Mouse (Mus musculus): ENCODE measurements around the gene Zfp579.
A peak's percentile ranks its signal among the peaks of the same experiment; 100 is the strongest.
"Not testable (repeated sequence)": the region's sequence is repeated elsewhere in the genome, so short reads cannot be mapped to it uniquely, and the experiment has no call there.

The Zfp579 gene

DNA sequence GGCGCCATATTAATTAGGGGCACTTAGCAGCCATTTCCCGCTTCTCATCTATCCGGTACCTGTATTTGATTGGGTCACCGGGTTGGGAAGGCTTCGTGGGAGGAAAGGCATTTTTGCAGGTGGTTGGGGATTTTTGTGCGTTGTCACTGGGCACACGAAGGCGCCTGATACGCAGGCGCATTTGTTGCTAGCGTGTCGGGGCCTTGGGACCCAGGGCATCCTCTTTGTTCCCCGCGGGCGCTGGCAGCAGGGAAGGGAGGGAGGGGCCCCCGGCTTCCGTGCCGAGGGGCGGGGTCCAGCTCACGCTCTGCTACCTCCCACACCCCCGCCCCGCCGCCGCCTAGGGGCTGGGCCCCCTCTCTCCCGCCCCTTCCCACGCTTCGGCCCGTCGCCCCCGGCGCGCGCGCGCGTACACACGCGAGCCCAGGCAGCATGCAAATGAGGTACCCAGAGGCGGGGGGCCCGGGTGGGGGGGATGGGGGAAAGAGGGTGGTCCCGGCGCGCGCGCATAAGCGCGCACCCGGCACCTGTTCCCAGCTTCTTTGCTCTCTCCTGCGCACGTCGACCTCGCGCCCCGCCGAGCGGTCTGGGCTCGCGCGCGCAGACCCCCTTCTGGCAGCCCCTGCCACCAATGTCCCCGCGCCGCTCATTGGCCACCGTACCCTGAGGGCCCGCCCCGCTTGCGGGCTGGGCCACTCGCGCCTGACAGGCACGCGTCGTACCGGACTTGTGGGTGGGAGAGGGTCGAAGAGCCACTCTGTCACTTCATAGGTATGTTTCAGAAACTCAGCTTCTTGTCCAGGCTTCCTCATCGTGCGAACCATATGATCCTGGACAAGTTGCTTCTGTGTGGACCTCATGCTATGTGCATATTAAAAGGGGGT lies 19.4 kb upstream of the Zfp579 start, which contains the start of gene Gm44973:
Gene Gm44973, plus strand, starts transcription at position 379 of the 884 bp plus-strand sequence.
- DNase-seq (ENCODE audit: low spot score): peak; percentile 95

DNA sequence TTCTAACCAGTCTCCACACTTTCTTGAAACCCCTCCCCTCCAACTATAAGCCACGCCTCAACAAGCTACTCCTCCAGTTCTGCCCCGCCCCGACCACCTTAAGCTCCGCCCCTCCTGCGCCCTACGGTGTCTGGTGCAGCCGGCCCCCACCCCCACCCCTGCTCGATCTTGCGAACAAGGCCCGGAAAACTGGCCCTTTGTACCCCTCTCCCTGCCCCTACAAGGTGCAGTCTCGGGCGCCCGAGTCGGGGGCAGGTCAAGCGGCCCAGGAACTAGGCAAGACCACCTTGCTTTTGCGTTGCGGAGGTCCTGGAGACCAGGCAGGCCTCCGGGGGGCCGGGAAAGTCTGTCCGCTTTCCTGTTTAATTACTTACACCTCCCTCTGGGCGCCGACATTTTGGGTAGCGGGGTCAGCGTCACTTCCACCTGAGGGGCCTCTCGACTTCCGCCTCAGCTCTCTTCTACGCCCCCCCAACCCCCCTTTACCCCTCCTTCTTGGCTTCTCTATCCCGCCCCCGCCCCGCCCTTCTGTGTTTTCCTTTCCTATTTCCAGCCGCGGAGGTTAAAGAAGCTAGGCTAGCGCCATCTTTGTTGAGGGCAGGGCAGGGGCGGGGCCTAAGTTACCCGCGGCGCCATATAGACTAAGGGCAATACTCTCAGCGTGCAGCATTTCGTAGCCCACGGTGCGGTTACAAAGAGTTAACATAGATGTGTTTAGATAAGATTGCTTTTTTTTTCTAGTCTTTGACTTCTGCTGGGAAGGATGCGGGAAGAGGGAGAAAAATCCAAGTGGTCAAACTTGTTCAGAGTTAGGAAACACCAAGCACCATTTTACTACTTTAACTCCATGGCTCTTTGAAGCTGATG lies 18.5 kb upstream of the Zfp579 start, which contains the start of the genes Zfp524 and Fiz1:
Gene Zfp524, plus strand, starts transcription at position 165 of the 867 bp plus-strand sequence.
Gene Fiz1, minus strand, starts transcription at position 447 of the 867 bp plus-strand sequence.
- DNase-seq (ENCODE audit: low spot score): peak; percentile 98

DNA sequence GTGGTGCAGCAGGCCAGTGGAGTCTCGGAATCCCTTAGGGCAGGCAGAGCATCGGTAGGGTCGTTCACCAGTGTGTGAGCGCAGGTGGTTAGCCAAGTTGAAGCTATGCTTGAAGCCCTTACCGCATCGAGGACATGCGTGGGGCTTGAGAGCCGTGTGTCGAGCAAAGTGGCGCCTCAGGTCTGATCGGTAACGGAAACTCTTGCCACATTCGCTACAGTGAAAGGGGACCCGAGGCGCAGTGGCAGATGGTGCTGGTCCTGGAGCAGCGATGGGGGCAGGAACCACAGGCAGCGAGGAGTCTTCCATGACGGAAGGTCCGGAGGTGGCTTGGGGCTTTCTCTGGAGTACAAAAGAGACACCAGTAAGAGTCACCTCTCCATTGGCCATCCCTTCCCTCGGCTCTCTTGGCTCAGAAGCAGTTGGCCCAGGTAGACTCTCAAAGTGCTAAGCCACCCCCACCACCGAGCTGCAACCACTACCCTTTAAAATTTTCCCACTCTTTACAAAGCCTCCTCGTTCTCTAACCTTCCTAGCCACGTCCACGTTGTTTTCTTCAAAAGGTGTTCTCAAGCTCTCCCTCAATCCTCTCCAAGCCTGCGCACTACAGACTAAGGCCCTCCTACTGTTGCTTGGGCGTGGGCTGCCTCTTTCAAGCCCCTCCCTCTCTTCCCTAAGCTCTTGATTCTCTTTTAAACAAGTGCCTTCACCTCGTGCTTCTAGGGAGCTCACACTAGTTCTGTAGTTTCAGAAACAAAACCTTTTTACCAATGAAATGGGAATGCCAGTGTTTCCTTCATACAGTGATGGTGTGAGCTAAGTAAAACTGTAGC lies 16.9 kb upstream of the Zfp579 start:
- DNase-seq (ENCODE audit: low spot score): no peak

GRCm38 (mm10) chr7:5008229-5008628 lies 12.3 kb upstream of the Zfp579 start:
- no peak for DNase-seq (ENCODE audit: low spot score)

DNA sequence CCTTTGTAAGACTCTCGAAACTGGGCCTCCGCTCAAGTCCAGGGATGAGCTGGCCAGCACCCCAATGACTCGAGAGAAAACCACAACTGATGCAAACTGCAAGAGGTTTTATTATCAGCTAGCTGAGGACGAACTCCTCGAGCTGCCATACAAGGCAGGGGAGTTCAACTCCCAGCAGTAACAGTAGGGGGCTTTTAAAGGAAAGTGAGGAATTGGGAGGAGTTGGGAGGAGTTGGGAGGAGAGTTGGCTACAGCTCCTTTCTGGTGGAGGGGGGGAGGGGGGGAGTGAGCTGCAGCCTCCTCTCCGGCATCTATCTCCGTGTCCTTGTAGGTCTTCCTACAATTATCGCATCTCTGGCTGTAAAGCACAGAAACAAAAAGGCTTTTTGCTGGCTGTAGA lies 6.9 kb upstream of the Zfp579 start:
- DNase-seq (ENCODE audit: low spot score): not testable (repeated sequence)

DNA sequence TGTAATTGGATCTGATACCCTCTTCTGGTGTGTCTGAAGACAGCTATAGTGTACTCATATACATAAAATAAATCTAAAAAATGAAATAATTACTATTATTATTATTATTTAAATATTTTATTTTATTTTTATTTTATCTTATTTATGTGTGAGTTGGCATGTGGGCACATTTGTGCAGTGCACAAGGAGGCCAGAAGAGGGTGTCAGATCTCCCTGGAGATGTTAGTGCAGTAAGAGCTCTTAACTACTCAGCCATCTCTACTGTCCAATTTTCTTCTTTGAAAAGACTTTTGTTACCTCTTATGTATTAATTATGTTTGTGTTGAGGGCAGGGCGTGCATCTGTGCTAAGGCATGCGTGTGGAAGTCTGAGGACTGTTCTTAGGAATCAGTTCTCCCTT lies 3.9 kb upstream of the Zfp579 start:
- no peak for DNase-seq (ENCODE audit: low spot score)

GRCm38 (mm10) chr7:4996934-4997333 lies 976 bp upstream of the Zfp579 start:
- DNase-seq (ENCODE audit: low spot score): no peak

DNA sequence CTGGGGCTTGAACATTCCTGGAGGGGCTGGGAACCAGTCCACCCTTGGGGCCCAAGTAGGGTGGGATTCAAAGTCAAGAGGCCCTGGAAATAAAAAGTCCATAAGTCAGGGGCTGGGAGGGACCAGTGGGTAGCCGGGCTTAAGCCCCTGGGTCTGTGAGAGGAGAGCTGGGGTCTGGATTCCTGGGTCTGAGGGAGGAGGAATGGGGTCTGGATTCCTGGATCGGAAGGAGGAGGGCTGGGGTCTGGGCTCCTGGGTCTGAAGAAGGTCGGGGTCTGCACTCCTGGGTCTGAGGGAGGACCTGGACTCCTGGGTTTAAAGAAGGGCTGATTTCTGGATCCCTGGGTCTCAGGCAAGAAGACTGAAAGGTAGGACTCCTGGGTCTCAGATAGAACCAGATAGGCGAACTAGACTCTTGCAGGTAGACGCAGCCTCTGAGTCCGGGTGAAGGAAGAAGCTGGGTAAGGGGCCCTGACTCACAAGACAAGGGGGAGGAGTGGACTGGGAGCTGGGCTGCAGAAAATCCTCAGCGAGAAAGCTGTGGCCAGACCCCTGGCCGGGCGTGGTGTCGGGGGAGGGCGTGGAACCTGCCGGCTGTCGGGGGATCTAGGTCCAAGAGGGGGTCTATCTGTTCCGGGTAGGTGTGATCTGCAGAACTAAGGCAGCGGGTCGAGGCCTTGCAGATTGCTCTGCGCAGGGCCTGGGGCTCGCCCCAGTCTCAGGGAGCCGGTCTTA lies 523 bp downstream of the Zfp579 start:
- DNase-seq (ENCODE audit: low spot score): no peak

DNA sequence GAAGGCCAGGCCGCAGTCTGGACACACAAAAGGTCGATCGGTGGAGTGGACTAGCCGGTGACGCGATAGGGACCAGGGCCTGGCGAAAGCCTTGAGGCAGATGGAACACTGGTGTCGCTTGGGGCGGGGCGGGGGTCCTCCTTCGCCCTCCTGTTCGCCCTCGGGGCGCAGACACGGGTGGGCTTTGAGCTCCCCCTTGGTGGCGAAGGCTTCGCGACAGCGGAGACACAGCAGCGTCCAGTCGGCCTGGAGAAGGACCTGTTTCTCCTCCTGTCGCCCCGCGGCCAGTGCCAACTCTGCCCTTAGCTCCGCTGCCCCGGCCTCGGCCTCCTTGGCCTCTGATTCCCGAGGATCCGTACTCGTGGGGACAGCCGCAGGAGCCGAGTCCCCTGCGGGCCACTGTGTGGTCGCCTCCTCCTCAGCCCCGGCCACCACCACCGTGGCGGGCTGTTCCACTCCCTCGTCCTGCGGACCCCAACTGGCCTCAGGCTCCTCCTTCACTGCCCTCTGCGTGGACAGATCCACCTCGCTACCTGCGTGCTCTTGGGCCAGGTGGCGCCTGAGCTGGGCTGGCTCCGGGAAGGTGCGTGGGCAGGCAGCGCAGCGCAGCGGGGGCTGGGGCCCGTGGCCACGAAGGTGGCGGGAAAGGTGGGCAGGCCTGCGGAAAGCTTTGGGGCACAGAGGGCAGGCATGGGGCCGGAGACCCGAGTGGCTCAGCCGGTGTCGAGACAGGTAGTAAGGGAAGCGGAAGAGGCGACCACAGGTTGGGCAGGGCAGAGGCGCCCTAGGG lies 1.8 kb downstream of the Zfp579 start:
- no peak for DNase-seq (ENCODE audit: low spot score)

DNA sequence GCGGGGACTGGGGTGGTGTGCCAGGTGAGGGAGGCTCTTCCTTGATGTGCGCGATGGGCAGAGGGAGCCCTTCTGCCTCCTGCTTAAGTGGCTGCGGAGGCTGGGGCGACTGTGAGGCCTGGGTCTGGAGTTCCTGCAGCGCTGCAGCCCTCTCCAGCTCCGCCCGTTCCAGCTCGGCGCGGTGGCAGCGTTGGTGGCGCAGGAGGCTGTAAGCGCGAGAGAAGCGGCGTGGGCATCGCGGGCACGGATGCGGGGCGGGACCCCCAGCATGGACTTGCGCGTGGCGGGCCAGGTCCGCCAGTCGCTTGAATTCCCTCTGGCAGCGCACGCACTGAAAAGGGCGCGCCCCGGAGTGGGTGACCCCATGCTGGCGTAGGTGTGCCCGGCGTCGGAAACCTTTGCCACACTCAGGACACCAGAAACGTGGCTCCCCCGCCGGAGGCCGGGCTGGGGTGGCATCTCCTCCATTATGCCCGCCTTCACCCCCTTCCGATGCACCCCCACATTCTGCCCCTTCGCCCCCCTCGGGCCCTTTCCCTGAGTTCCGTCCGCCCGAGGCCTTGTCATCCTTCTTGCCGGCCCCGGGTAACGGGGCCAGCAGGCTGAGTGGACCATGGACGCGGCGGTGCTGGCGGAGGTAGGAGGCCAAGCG lies 2.5 kb downstream of the Zfp579 start:
- no peak for DNase-seq (ENCODE audit: low spot score)

DNA sequence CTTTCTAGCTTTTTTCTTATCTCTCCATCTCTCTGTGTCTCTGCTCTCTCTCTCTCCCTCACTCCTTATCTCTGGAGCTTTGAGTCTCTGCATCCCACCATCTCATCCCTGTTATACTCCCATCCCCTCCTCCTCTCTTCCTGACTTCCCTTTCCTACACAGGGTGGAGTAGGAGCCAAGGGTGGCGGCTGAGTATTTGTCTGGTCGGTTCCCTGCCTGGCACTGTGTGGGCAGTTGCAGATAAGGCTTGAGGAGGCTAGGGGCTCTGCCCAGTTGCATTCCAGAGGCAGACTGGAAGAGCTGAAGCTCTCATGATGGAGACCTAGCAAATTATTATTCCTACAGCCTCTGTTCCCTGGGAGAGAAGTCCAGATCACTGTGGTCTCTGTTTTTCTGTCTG lies 7.7 kb downstream of the Zfp579 start:
- DNase-seq (ENCODE audit: low spot score): no peak

DNA sequence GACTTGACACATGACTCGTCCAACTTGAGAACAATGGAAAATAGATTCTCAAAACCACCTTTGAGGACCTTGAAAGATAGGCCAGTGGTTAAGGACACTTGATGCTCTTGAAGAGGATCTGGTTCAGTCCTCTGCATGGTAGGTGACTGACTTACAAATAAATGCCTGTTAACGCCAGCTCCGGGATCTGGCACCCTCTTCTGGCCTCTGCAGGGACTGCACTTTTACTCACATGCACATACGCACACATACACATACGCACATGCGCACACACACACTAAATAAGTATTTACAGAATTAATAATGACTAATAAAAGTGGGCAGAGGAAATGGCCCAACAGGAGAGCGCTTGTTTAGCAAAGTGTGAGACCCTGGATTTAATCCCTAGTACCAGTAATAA lies 19.1 kb downstream of the Zfp579 start:
- no peak for DNase-seq (ENCODE audit: low spot score)

- no peak for DNase-seq (ENCODE audit: low spot score)
These were observed 20.5 kb downstream of the Zfp579 start for GRCm38 (mm10) chr7:4975455-4975854.

DNA sequence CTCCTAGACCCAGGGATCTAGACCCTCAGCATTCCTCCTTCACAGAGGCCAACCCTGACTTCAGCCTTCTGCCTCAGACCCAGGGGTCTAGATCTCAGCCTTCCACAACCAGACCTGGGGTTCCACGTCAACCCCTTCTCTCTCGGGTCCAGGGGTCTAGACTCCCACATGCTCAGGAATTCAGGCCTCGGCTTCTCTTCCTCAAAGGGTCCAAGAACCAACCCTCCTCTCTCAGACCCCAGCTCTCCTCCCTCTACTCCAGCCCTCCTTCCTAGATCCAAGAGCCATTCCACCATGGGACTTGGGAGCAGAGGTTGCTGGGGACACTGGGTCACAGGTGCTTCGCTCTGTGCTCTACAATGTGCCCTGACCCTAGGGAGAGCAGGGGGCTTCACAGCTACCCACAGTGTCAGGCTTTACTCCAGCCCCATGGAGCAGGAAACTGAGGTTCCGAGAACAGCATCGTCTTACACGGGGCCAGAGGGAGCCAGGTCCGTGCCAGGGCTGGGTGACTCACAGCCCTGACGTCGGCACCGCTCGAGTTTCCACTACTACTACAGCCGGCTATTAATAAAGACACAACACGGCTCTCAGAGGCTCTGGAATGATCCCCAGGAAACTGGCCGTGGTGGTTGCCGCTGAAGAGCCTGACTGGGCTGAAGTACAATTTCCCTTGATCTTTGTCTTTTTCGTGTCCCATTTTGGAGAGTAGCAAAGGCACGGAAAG lies 23.5 kb downstream of the Zfp579 start:
- peak; percentile 51 for DNase-seq (ENCODE audit: low spot score)

DNA sequence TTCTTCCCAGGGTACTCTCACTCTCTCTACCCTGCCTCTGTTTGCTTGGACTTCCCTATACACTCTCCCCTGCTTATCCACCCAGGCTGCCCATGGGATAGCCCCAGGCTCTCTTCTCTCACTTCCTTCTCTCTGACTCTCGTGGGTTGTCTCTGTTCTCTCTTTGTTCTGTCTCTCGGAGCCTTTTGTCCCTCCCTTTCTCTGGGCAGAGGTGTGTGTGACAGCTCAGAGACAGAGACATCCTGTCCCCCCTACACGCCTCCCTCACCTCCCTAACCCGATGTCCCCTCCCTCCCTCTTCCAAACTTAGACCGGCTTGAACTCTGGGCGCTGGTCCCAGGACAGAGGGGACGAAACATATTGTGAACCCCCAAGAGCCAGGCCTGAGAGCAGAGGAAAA lies 24.2 kb downstream of the Zfp579 start:
- no peak for DNase-seq (ENCODE audit: low spot score)

- no peak for DNase-seq (ENCODE audit: low spot score)
These were observed 24.9 kb downstream of the Zfp579 start, which contains the start of gene Sbk3 for GRCm38 (mm10) chr7:4971068-4971467. TSS of gene Sbk3 (minus strand) at chr7:4971168.

DNA sequence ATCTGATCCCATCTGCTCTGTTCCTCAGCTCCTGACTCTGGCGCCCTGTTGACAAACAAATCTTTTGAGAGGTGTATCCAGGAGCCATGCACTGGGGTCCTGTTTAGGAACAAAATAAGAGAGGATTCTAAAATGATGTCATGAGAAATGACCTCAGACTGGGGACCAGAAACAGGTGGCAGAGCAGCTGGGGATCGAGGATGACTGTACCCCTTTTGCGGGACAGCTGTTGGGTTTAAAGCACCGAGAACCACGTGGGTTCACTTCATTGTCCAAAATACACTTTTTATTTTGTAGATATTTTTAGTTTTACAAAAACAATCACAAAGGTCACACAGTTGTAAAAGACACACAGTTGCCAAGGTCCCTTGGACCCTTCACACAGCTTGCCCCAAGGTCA lies 31.0 kb downstream of the Zfp579 start:
- no peak for DNase-seq (ENCODE audit: low spot score)

DNA sequence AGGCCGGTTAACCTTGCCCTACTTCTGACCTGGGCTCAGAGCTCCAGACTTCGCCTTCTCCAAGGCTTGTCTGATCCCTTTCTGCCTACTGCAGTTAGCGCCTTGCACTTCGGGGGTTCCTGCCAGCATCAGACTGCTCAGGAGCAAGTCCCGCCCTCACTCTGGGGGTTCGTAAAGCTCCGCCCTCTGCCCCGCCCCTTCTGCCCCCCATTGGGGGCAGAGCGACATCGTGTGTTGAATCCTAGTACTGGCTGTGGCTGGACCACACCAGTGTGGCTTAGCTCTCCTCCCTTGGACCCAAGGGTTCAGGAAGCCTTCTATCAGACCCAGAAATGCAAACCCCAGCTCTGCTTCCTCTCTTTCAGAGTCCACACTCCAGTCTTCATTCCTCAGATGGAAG lies 31.7 kb downstream of the Zfp579 start, which contains the start of gene Sbk2:
Gene Sbk2, minus strand, starts transcription at position 135 of the 400 bp plus-strand sequence.
- DNase-seq (ENCODE audit: low spot score): peak; percentile 82

DNA sequence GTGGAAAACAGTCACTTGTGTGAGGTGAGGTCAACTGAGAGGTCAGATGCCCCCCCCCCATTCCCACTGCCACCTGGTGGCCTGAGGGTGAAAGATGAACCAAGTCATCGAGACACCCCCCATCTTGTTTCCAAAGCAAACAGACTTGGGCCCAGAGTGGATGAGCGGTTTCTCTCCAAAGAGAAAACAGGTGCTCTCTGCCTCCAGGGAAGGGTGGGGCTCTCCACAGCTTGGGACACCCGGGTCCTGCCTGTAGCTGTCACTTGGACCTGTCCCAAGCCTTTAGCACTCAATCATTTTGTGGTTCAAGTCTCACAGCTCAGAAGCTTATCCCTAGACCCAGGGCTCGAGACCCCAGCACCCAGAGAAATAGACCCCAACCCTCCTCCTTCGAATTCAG lies 32.4 kb downstream of the Zfp579 start:
- no peak for DNase-seq (ENCODE audit: low spot score)

Data from urinary bladder, postnatal 14 days (tissue).